Mouse (Mus musculus): ENCODE results near the gene Tekt1. TPM values are rescaled to one million over a fixed set of nuclear protein-coding genes. Genes with fewer than 3 reads are reported as not detected.
"Not testable (repeated sequence)": the region's sequence is repeated elsewhere in the genome, so short reads cannot be mapped to it uniquely, and the experiment has no call there.

Gene Tekt1
- polyA plus RNA-seq, 1 experiment from 2014 or later, result 7.7 TPM

DNA sequence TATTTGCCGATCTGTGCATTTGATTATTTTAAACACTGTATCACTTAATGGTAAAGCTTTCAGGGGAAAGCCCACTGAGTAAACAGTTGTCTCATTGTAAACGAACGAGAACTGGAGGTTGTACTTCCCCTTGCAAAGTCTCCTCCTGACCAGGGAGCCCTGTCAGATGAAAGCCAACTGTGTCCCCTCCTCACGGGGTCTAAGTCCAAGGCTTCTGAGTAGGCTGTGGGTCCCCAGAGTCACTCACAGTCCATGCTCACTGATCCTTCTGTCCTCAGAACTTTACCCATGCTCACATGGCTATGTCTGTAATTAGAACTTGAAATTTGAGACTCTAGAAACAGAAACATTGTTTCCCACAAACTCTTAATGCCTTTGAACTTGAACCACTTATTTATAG, 12.6 kb downstream of the Tekt1 start:
- no peaks in the 10 kb centered on the region for H3K4me1 ChIP-seq (replicated peaks)
- no peaks in the 10 kb centered on the region for H3K27me3 ChIP-seq (ENCODE audit: insufficient read depth, poor library complexity, severe bottlenecking)
- 78% methylated on average over 4 of the region's 4 CpGs for WGBS
- no peak overlapping the region for H3K4me3 ChIP-seq
- no peak overlapping the region for H3K27ac ChIP-seq
- no peaks in the 10 kb centered on the region for H3K36me3 ChIP-seq
- H3K9me3 ChIP-seq, result no peaks in the 10 kb centered on the region
- no peak for DNase-seq (ENCODE audit: low spot score)

DNA sequence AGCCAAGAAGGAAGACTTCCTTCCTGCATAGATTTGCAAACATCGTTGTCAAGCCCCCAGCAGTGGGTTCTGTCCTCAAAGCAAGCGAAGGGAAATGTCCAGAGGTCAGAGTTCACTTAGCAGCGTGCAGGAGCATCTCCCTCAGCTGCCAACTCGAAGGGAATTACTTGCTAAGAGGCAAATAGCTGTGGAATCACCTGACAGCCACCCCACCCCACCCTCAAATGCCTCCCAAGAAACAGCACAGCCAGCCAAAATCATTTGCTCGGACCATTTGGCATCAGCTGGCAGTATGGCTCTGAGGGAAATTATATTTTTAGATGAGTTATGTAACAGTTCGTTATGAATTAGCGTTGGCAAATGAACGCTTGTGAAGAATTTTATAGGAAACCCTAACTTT, 13.2 kb downstream of the Tekt1 start:
- H3K36me3 ChIP-seq, result no peaks in the 10 kb centered on the region
- H3K4me3 ChIP-seq, result no peak overlapping the region
- H3K27me3 ChIP-seq (ENCODE audit: insufficient read depth, poor library complexity, severe bottlenecking), result no peaks in the 10 kb centered on the region
- no peak overlapping the region for H3K27ac ChIP-seq
- 61% methylated on average over 8 of the region's 8 CpGs for WGBS
- no peaks in the 10 kb centered on the region for H3K4me1 ChIP-seq (replicated peaks)
- DNase-seq (ENCODE audit: low spot score), result no peak
- H3K9me3 ChIP-seq, result no peaks in the 10 kb centered on the region

DNA sequence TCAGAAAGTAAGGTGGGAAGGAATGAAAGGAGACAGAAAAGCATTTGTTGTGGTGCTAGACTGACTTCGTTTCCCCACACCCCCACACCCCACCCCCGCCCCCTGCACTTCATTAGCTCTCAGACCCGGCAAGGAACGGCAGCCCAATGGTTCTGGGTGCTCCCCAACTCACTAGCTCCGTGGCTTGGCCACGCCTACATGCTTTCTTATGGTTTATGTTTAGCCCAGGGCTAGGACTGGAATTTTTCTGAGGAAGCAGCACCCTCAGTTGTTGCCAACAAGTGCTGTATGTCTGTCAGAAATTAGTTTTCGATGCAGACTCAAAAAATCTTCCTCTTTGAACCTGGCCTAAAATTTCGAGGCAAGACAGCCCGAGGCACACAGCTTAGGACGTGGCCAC, 13.7 kb downstream of the Tekt1 start:
- no peak overlapping the region for H3K27ac ChIP-seq

DNA sequence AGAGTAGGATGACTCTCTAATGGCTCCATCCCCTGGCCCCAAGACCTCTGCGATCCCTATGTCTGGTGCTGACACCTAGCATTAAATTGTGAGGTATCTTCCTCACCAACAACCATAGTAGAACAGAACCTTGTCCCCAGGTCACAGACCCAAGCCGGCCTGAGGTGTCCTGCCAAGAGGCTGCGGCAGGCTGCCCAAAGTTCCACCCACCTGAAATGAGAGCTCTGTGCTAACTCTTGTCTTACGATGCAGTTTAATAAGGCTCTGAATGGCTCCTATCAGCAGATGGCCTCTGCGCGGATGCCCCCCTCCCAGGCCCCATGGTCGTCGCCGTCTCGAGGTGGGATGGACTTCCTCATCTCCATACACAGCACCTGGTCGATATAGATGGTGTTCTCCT, 17.8 kb downstream of the Tekt1 start:
- no peaks in the 10 kb centered on the region for H3K27me3 ChIP-seq (ENCODE audit: insufficient read depth, poor library complexity, severe bottlenecking)
- H3K36me3 ChIP-seq, result no peaks in the 10 kb centered on the region
- no peaks in the 10 kb centered on the region for H3K9me3 ChIP-seq
- no peak for DNase-seq (ENCODE audit: low spot score)
- 88% methylated on average over 11 of the region's 11 CpGs for WGBS
- no peak overlapping the region for H3K4me3 ChIP-seq
- H3K4me1 ChIP-seq (replicated peaks), result peaks cover 9% of the 10 kb centered on the region
- no peak overlapping the region for H3K27ac ChIP-seq

More for the DNA sequence above, 13.7 kb downstream of the Tekt1 start:
- Histone ChIP-seq H3K9me3 (no peaks in the 10 kb centered on the region), H3K27me3 (ENCODE audit: insufficient read depth, poor library complexity, severe bottlenecking) (no peaks in the 10 kb centered on the region), H3K4me3 (no peak overlapping the region), H3K4me1 (replicated peaks) (no peaks in the 10 kb centered on the region), H3K36me3 (no peaks in the 10 kb centered on the region)
- 69% methylated on average over 10 of the region's 10 CpGs for WGBS
- no peak for DNase-seq (ENCODE audit: low spot score)

DNA sequence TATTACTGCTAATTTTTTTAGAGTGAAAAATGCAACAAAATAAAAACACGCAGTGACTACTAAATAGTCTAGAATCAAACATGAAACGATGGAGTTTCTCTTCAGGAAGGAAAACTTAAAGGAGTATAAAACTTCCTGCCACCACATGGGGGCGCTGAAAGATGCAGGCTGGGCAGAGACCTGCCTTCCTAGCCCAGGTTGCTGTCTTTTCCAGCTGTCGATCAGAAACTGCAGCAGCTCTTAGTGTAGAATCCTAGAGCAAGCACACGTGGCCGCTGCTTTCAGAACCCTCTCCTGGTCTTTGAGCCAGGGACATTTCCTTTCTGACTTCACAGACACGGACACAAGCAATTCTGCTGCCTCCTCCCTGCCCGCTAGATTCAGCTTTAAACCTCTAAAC, 18.3 kb downstream of the Tekt1 start:
- WGBS, result 31% methylated on average over 8 of the region's 8 CpGs
- Histone ChIP-seq H3K4me1 (replicated peaks) (peaks cover 15% of the 10 kb centered on the region), H3K36me3 (no peaks in the 10 kb centered on the region), H3K4me3 (no peak overlapping the region), H3K9me3 (no peaks in the 10 kb centered on the region), H3K27me3 (ENCODE audit: insufficient read depth, poor library complexity, severe bottlenecking) (no peaks in the 10 kb centered on the region), H3K27ac (no peak overlapping the region)
- DNase-seq (ENCODE audit: low spot score), result peak; percentile 52

DNA sequence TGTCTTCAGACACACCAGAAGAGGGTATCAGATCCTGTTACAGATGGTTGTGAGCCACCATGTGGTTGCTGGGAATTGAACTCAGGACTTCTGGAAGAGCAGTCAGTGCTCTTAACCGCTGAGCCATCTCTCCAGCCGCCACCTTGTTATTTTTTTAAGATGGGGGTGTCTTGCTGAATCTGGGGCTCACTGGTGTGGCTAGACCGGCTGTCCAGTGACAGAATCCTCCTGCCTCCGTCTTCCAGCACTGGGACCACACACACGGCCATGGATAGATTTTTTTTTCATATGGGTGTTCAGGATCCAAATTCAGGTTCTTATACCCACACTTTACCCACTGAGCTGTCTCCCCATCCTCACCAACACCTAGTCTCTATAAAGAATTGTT, 19.0 kb downstream of the Tekt1 start:
- not testable (repeated sequence) for H3K27me3 ChIP-seq (ENCODE audit: insufficient read depth, poor library complexity, severe bottlenecking); H3K4me3 ChIP-seq; H3K27ac ChIP-seq; H3K9me3 ChIP-seq; H3K36me3 ChIP-seq; DNase-seq (ENCODE audit: low spot score)
- 91% methylated on average over 5 of the region's 5 CpGs for WGBS
- peaks cover 22% of the 10 kb centered on the region for H3K4me1 ChIP-seq (replicated peaks)

DNA sequence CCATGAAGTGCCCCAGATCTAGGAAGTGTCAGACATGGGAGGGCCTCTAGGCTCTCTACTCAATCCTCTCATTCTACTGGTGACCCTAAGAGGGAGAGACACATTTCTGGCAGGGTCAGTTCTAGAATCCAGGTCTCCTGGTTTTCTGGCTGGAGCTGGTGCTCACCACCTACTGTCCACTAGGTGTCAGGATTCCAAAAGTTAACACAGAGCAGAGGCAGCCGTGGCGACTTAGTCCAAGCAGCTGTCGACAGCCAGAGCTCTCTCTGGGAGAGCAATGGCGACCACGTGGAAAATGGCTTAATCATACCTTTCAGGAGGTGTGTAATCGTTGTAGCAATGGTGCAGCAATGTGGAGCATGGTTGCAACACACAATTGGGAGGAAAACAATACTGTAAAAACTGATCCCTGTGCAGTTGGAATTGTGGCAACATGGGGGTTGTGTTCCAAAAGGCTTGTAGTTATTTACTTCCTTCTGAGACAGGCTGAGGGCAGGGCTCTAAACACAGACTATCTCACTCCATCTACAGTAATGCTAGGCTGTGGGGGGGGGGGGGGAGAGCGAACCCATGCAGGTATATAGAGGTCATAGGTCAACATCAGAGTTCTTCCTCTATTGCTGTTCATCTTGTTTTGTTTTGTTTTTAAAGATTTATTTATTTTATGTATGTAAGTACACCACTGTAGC, 19.5 kb downstream of the Tekt1 start:
- Histone ChIP-seq H3K27me3 (ENCODE audit: insufficient read depth, poor library complexity, severe bottlenecking) (no peaks in the 10 kb centered on the region), H3K4me3 (no peak overlapping the region), H3K36me3 (no peaks in the 10 kb centered on the region), H3K9me3 (no peaks in the 10 kb centered on the region), H3K4me1 (replicated peaks) (peaks cover 27% of the 10 kb centered on the region), H3K27ac (no peak overlapping the region)
- peak; percentile 71 for DNase-seq (ENCODE audit: low spot score)
- WGBS, result 8% methylated on average over 7 of the region's 7 CpGs

DNA sequence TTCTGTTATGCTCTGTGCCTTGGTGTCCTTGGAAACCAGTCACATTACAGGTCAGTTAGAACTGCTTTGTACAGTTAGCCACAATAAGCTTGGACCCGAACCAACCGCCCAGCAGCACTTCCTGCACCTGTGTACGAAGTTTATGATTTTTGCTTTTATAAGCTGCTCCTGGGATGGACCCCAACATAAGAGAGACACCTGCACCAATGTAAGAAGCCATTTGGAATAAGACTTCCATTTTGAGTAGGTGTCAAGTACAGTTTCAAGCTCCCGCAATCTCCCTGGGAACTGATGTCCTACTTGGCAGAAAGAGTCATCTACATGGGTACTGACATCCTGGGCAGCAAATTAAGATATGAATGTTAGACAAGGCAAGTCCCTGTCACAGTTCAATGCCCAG, 22.5 kb downstream of the Tekt1 start:
- H3K27ac ChIP-seq, result peak overlapping the region; percentile 81; the same call in 1 of the 2 replicates
- no peaks in the 10 kb centered on the region for H3K9me3 ChIP-seq
- H3K36me3 ChIP-seq, result no peaks in the 10 kb centered on the region
- peaks cover 33% of the 10 kb centered on the region for H3K4me1 ChIP-seq (replicated peaks)
- H3K27me3 ChIP-seq (ENCODE audit: insufficient read depth, poor library complexity, severe bottlenecking), result no peaks in the 10 kb centered on the region
- WGBS, result 84% methylated on average over 4 of the region's 4 CpGs
- no peak overlapping the region for H3K4me3 ChIP-seq
- no peak for DNase-seq (ENCODE audit: low spot score)

DNA sequence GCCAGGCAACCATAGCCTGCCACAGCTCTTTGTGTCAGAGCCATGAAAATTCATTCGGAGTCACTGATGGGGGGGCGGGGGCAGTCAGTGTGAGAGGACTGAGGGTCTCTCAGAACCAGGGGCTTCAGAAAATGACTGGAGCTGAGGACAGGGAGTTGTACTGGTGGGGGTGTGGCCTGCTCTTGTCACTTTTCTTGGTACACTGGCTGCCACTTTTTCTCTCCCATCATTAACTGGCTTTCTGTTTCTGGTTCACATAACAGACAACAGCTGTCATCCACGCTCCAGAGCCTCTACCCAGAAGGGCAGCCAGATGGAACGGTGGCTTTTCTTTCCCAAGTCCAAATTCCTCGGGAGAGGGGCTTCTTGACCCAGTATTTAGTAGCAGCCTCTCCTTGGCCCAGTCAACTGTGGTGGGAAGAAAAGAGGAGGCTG, 23.8 kb downstream of the Tekt1 start:
- WGBS, result 27% methylated on average over 5 of the region's 5 CpGs
- Histone ChIP-seq H3K27me3 (ENCODE audit: insufficient read depth, poor library complexity, severe bottlenecking) (no peaks in the 10 kb centered on the region), H3K4me3 (no peak overlapping the region), H3K27ac (peak overlapping the region; percentile 81), H3K36me3 (no peaks in the 10 kb centered on the region), H3K9me3 (no peaks in the 10 kb centered on the region), H3K4me1 (replicated peaks) (peaks cover 33% of the 10 kb centered on the region)
- peak; percentile 56 for DNase-seq (ENCODE audit: low spot score)

DNA sequence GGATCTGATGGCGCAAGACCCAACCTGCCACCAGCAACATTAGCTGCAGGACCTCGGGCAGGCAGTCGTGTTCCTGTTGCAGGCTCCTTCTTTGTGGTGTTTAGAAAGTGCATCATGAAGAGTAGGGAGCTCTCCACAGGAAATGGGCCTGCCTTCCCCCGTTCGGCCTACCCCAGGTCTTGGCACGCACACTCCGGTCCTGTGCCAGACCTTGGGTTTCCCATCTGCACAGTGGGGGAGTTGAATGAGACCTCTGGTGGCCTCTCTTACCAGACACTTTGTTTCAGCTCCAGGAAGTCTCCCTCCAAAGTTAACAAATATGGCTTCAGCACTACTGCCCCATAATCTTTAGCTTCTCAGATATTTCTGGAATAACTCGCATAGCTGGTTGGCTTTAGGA, 25.5 kb downstream of the Tekt1 start:
- Histone ChIP-seq H3K9me3 (no peaks in the 10 kb centered on the region), H3K27me3 (ENCODE audit: insufficient read depth, poor library complexity, severe bottlenecking) (no peaks in the 10 kb centered on the region), H3K4me3 (no peak overlapping the region), H3K4me1 (replicated peaks) (peaks cover 30% of the 10 kb centered on the region), H3K36me3 (no peaks in the 10 kb centered on the region), H3K27ac (0 out of 2 replicates have a peak overlapping the region, but pooled peaks have one; percentile 81)
- WGBS, result 88% methylated on average over 8 of the region's 8 CpGs
- DNase-seq (ENCODE audit: low spot score), result no peak

DNA sequence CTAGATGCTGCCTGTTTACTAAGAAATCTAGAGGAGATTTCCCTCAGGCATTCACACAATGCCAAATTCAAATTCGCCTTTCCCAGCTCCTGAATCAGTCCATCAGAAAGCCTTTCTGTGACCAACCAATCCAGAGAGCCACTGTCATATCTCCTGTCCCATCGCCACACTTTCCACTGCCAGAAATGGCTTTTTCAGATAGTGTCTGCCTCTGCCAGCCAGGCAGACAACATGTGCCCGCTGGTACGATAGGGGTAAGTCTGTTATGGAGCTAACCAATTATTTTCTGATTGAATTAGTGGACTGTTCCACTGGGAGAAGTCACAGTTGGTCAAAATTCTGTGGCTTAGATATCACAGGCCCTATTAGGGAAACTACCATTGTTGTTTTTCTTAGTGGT, 27.6 kb downstream of the Tekt1 start:
- 87% methylated on average over 4 of the region's 4 CpGs for WGBS
- Histone ChIP-seq H3K4me3 (no peak overlapping the region), H3K4me1 (replicated peaks) (peaks cover 26% of the 10 kb centered on the region), H3K27ac (no peak overlapping the region), H3K27me3 (ENCODE audit: insufficient read depth, poor library complexity, severe bottlenecking) (no peaks in the 10 kb centered on the region), H3K9me3 (no peaks in the 10 kb centered on the region), H3K36me3 (no peaks in the 10 kb centered on the region)
- DNase-seq (ENCODE audit: low spot score), result no peak

DNA sequence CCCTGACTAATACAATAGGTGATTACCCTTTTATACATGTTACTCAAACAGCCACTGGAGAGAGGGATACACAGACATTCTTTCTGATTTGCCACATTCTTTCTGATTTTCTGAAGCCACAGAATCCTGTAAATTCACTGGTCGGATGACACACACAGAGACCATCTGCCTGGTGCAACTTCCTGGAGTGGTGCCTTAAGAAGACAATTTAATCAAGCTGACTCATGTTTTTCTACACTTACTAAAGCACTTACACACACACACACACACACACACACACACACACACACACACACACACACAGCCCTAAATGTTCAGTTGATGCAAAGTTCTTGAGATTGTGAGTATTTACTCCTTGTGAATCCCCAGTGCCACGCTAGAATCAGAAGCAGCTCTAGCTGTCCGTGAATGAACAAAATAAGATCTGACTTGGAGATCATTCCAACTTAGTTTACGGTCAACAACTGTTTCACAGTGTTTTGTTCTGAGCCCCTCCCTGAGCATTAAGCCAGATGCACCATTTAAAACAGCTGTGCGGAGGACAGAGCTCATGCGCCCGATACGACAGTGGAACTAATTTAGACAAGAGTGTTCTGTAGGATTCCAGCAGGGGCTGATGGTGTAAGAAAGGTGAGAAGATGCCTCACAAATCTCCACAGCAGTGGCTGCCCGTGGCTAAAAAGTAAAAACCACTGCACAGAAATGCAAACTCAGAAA, 29.1 kb downstream of the Tekt1 start:
- Histone ChIP-seq H3K27me3 (ENCODE audit: insufficient read depth, poor library complexity, severe bottlenecking) (no peaks in the 10 kb centered on the region), H3K9me3 (no peaks in the 10 kb centered on the region), H3K4me1 (replicated peaks) (peaks cover 10% of the 10 kb centered on the region), H3K36me3 (no peaks in the 10 kb centered on the region), H3K27ac (no peak overlapping the region), H3K4me3 (no peak overlapping the region)
- 75% methylated on average over 9 of the region's 9 CpGs for WGBS
- DNase-seq (ENCODE audit: low spot score), result no peak

DNA sequence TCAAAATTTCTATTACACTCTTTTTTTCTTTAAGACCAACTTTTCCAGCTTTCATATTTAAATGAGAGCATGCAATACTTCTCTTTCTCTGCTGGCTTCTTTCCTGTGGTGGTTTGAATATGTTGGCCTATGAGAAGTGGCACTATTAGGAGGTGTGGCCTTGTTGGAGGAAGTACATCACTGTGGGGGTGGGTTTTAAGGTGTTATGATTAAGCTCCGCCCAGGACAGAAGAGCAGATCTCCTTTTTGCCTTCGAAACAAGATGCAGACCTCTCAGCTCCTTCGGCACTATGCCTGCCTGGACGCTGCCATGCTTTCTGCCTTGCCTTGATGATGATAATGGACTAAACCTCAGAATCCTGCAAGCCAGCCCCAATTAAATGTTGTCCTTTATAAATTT, 36.5 kb downstream of the Tekt1 start:
- no peaks in the 10 kb centered on the region for H3K9me3 ChIP-seq
- no peaks in the 10 kb centered on the region for H3K4me1 ChIP-seq (replicated peaks)
- no peak for DNase-seq (ENCODE audit: low spot score)
- H3K4me3 ChIP-seq, result no peak overlapping the region
- 89% methylated on average over 4 of the region's 4 CpGs for WGBS
- no peaks in the 10 kb centered on the region for H3K36me3 ChIP-seq
- H3K27me3 ChIP-seq (ENCODE audit: insufficient read depth, poor library complexity, severe bottlenecking), result no peaks in the 10 kb centered on the region
- no peak overlapping the region for H3K27ac ChIP-seq

Measured in hindbrain, embryonic 10.5 days (tissue).